Mouse (Mus musculus): ENCODE data around the gene Sp140. TPM values are rescaled to one million over a fixed set of nuclear protein-coding genes. Genes with fewer than 3 reads are reported as not detected.
"Not testable (repeated sequence)": the region's sequence is repeated elsewhere in the genome, so short reads cannot be mapped to it uniquely, and the experiment has no call there.

Gene Sp140
- polyA plus RNA-seq (2014; fragmentation: Nextera tagmentation; extraction: Ambion mirVana): 0.94 and 1.2 TPM in 2 replicates

DNA sequence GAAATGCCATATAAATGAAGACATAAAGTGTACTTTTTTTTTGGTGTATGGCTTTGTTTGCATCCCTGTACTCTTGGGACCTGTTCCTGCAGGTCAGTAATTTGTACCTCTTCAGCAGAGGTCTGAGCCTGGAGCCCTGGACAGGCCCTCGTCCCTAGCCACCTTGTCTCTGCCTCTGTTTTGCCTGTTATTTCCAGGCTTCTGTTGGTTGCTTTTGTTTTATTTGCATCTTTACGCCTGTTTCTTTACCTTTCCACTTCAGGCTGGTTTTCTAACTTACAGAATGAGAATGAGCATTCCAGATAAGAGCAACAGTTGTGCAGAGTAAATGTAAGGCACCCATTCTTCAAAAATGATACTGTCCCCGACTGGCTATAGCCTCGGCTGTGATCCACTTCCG lies at the start of gene Sp140:
Sp140 (plus strand) TSS at position 301 of the 400 bp plus-strand sequence.
- not testable (repeated sequence) for H3K4me2 ChIP-seq (ENCODE audit: low read depth, severe bottlenecking); H3K9me3 ChIP-seq (ENCODE audit: control insufficient read depth, low read length); H3K4me3 ChIP-seq (ENCODE audit: low read depth, low read length); ATAC-seq (ENCODE audit: insufficient number of reproducible peaks, low FRiP score, low TSS enrichment, low read depth); H3K27me3 ChIP-seq (ENCODE audit: control insufficient read depth, insufficient read depth, low read length); H3K27ac ChIP-seq (replicated peaks; ENCODE audit: low read depth, low read length); H3K36me3 ChIP-seq (ENCODE audit: control insufficient read depth, insufficient read depth, low read length); H3K4me1 ChIP-seq (ENCODE audit: control insufficient read depth, insufficient read depth, low read length); H3K9ac ChIP-seq (ENCODE audit: low read length); DNase-seq (ENCODE audit: low spot score)
- WGBS: no CpG with 5 or more reads among the region's 5 CpGs

DNA sequence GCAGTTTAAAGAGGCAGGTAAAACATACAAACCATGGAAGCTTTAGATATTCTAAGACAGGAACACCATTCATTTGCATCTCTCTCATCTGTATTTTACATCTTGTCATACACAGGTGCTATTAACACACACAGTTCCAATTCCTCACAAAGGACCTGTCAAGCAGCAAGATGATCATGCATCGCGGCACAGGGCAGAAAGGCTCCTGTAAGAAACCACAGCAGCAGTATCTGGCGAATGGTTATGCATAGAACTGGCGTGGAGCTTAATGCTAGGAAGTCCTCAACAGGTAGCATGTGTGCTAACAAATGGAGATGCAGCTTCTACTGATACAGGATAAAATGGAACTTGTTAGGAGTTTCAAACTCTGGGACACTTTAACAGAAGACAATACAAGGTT lies 44.9 kb upstream of the Sp140 start:
- DNase-seq (ENCODE audit: low spot score); H3K9ac ChIP-seq (ENCODE audit: low read length); H3K4me1 ChIP-seq (ENCODE audit: control insufficient read depth, insufficient read depth, low read length); H3K27me3 ChIP-seq (ENCODE audit: control insufficient read depth, insufficient read depth, low read length); H3K27ac ChIP-seq (replicated peaks; ENCODE audit: low read depth, low read length); H3K36me3 ChIP-seq (ENCODE audit: control insufficient read depth, insufficient read depth, low read length); H3K9me3 ChIP-seq (ENCODE audit: control insufficient read depth, low read length); ATAC-seq (ENCODE audit: insufficient number of reproducible peaks, low FRiP score, low TSS enrichment, low read depth); H3K4me2 ChIP-seq (ENCODE audit: low read depth, severe bottlenecking); H3K4me3 ChIP-seq (ENCODE audit: low read depth, low read length): not testable (repeated sequence)
- 89% methylated on average over 4 of the region's 4 CpGs for WGBS

- H3K27me3 ChIP-seq (ENCODE audit: control insufficient read depth, insufficient read depth, low read length); H3K9me3 ChIP-seq (ENCODE audit: control insufficient read depth, low read length); ATAC-seq (ENCODE audit: insufficient number of reproducible peaks, low FRiP score, low TSS enrichment, low read depth); H3K9ac ChIP-seq (ENCODE audit: low read length); H3K36me3 ChIP-seq (ENCODE audit: control insufficient read depth, insufficient read depth, low read length); H3K4me3 ChIP-seq (ENCODE audit: low read depth, low read length); H3K4me1 ChIP-seq (ENCODE audit: control insufficient read depth, insufficient read depth, low read length); H3K27ac ChIP-seq (replicated peaks; ENCODE audit: low read depth, low read length); DNase-seq (ENCODE audit: low spot score); H3K4me2 ChIP-seq (ENCODE audit: low read depth, severe bottlenecking): not testable (repeated sequence)
- 70% methylated on average over 4 of the region's 4 CpGs for WGBS
Measured at GRCm38 (mm10) chr1:85573554-85573953, 26.6 kb upstream of the Sp140 start.

GRCm38 (mm10) chr1:85575376-85575775 lies 24.8 kb upstream of the Sp140 start, which contains the start of gene G530012D18Rik:
G530012D18Rik (plus strand) TSS chr1:85575676.
- DNase-seq (ENCODE audit: low spot score); H3K36me3 ChIP-seq (ENCODE audit: control insufficient read depth, insufficient read depth, low read length); H3K4me1 ChIP-seq (ENCODE audit: control insufficient read depth, insufficient read depth, low read length); H3K9me3 ChIP-seq (ENCODE audit: control insufficient read depth, low read length); H3K27me3 ChIP-seq (ENCODE audit: control insufficient read depth, insufficient read depth, low read length); H3K9ac ChIP-seq (ENCODE audit: low read length); H3K4me3 ChIP-seq (ENCODE audit: low read depth, low read length); H3K27ac ChIP-seq (replicated peaks; ENCODE audit: low read depth, low read length); H3K4me2 ChIP-seq (ENCODE audit: low read depth, severe bottlenecking); ATAC-seq (ENCODE audit: insufficient number of reproducible peaks, low FRiP score, low TSS enrichment, low read depth): not testable (repeated sequence)
- 59% methylated on average over 2 of the region's 3 CpGs for WGBS

- H3K9ac ChIP-seq (ENCODE audit: low read length); H3K27me3 ChIP-seq (ENCODE audit: control insufficient read depth, insufficient read depth, low read length); ATAC-seq (ENCODE audit: insufficient number of reproducible peaks, low FRiP score, low TSS enrichment, low read depth); H3K36me3 ChIP-seq (ENCODE audit: control insufficient read depth, insufficient read depth, low read length); H3K4me3 ChIP-seq (ENCODE audit: low read depth, low read length); H3K4me1 ChIP-seq (ENCODE audit: control insufficient read depth, insufficient read depth, low read length); H3K9me3 ChIP-seq (ENCODE audit: control insufficient read depth, low read length); H3K27ac ChIP-seq (replicated peaks; ENCODE audit: low read depth, low read length); H3K4me2 ChIP-seq (ENCODE audit: low read depth, severe bottlenecking); DNase-seq (ENCODE audit: low spot score): not testable (repeated sequence)
- 80% methylated on average over 3 of the region's 3 CpGs for WGBS
Measured at GRCm38 (mm10) chr1:85578372-85579010, 21.7 kb upstream of the Sp140 start.

GRCm38 (mm10) chr1:85579199-85580147 lies 20.7 kb upstream of the Sp140 start:
- ATAC-seq (ENCODE audit: insufficient number of reproducible peaks, low FRiP score, low TSS enrichment, low read depth); H3K4me2 ChIP-seq (ENCODE audit: low read depth, severe bottlenecking); H3K9me3 ChIP-seq (ENCODE audit: control insufficient read depth, low read length); H3K36me3 ChIP-seq (ENCODE audit: control insufficient read depth, insufficient read depth, low read length); DNase-seq (ENCODE audit: low spot score); H3K27ac ChIP-seq (replicated peaks; ENCODE audit: low read depth, low read length); H3K4me1 ChIP-seq (ENCODE audit: control insufficient read depth, insufficient read depth, low read length); H3K27me3 ChIP-seq (ENCODE audit: control insufficient read depth, insufficient read depth, low read length); H3K9ac ChIP-seq (ENCODE audit: low read length); H3K4me3 ChIP-seq (ENCODE audit: low read depth, low read length): not testable (repeated sequence)
- WGBS: 64% methylated on average over 6 of the region's 7 CpGs

GRCm38 (mm10) chr1:85580148-85580534 lies 20.0 kb upstream of the Sp140 start:
- H3K4me2 ChIP-seq (ENCODE audit: low read depth, severe bottlenecking); H3K36me3 ChIP-seq (ENCODE audit: control insufficient read depth, insufficient read depth, low read length); H3K27ac ChIP-seq (replicated peaks; ENCODE audit: low read depth, low read length); H3K4me1 ChIP-seq (ENCODE audit: control insufficient read depth, insufficient read depth, low read length); H3K27me3 ChIP-seq (ENCODE audit: control insufficient read depth, insufficient read depth, low read length); DNase-seq (ENCODE audit: low spot score); H3K9me3 ChIP-seq (ENCODE audit: control insufficient read depth, low read length); H3K9ac ChIP-seq (ENCODE audit: low read length); H3K4me3 ChIP-seq (ENCODE audit: low read depth, low read length): not testable (repeated sequence)
- peak; percentile 65 for ATAC-seq (ENCODE audit: insufficient number of reproducible peaks, low FRiP score, low TSS enrichment, low read depth)
- 82% methylated on average over 2 of the region's 4 CpGs for WGBS

DNA sequence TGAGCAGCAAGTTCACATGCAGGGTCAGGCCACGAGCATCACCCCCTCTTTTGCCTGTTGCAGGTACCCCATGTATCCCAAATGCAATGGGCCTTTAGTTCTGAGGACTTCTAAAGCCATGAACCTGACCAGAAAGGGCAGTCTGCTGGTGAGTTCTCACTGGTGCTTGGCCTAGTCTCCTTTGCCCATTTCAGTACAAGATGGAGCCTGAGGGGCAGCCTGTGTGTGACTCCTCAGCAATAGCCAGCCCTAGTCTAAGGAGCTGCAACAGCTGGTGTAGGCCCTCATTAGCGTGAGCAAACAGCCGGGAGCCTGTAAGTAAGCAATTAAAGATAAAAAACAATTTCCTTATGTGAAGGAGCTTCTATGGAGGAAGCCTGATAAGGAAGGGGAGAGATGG lies 19.6 kb upstream of the Sp140 start:
- H3K4me1 ChIP-seq (ENCODE audit: control insufficient read depth, insufficient read depth, low read length); H3K36me3 ChIP-seq (ENCODE audit: control insufficient read depth, insufficient read depth, low read length); H3K4me2 ChIP-seq (ENCODE audit: low read depth, severe bottlenecking); H3K27me3 ChIP-seq (ENCODE audit: control insufficient read depth, insufficient read depth, low read length); ATAC-seq (ENCODE audit: insufficient number of reproducible peaks, low FRiP score, low TSS enrichment, low read depth); H3K9ac ChIP-seq (ENCODE audit: low read length); H3K9me3 ChIP-seq (ENCODE audit: control insufficient read depth, low read length); DNase-seq (ENCODE audit: low spot score); H3K27ac ChIP-seq (replicated peaks; ENCODE audit: low read depth, low read length); H3K4me3 ChIP-seq (ENCODE audit: low read depth, low read length): not testable (repeated sequence)
- WGBS: 55% methylated on average over 3 of the region's 3 CpGs
